ENCODE assay signal across 8 mouse cellular contexts in genomic region chr2:103073219-103073982, GRCm38 (mm10). TPM values are rescaled to one million over a fixed set of nuclear protein-coding genes. Genes with fewer than 3 reads are reported as not detected.
DNase-seq lines count a peak whose midpoint lies in the region; ATAC-seq lines count a peak whose summit lies in the region.

Gene Pdhx, minus strand, starts transcription at chr2:103073513.
Gene Apip, plus strand, starts transcription at chr2:103073675.

- peak within 1 kb of the TSS; percentile 92 for H3K27ac ChIP-seq in hindbrain, embryonic 16.5 days (ENCODE audit: low read depth, low read length)
- peak within 1 kb of the TSS; percentile 57 for H3K27ac ChIP-seq in macrophage

- H3K4me3 ChIP-seq in hindbrain, embryonic 16.5 days (ENCODE audit: low read length), result peak within 1 kb of the TSS; percentile 87
- H3K4me3 ChIP-seq in macrophage (ENCODE audit: inconsistent target), result peak within 1 kb of the TSS; percentile 98

- peak within 1 kb of the TSS; percentile 74 for H3K4me2 ChIP-seq in hindbrain, embryonic 16.5 days (ENCODE audit: low read length)

- peak; percentile 94 for DNase-seq in WW6 (ENCODE audit: low read depth, low spot score)
- peak; percentile 99 to 100 for DNase-seq in cerebellum, postnatal 4 days (ENCODE audit: low spot score in 2 of 2)
- peak; percentile 100 for DNase-seq in gastrocnemius, adult 18-20 months (ENCODE audit: low spot score)
- peak; percentile 100 for DNase-seq in left cerebral cortex, adult 18-20 months (ENCODE audit: low spot score in 2 of 2)
- DNase-seq in right cerebral cortex, adult 18-20 months, result peak; percentile 100
- peak; percentile 99 for DNase-seq in urinary bladder, postnatal 10 days (ENCODE audit: low spot score)

- peak; percentile 100 for ATAC-seq in hindbrain, embryonic 16.5 days

- peak within 1 kb of the TSS; percentile 87 for H3K9ac ChIP-seq in hindbrain, embryonic 16.5 days (ENCODE audit: low read depth, low read length)

- H3K9me3 ChIP-seq in hindbrain, embryonic 16.5 days (ENCODE audit: control insufficient read depth, low read length), result no peaks in the 10 kb centered on the region

- H3K79me2 ChIP-seq in macrophage (ENCODE audit: inconsistent target), result peaks cover 82% of the 10 kb centered on the region

- H3K27me3 ChIP-seq in hindbrain, embryonic 16.5 days (replicated peaks; ENCODE audit: control insufficient read depth, insufficient read depth, low read length), result no peaks in the 10 kb centered on the region

- under 1% methylated on average over 54 of the region's 55 CpGs for WGBS in hindbrain, embryonic 16.5 days
- under 1% methylated on average over 53 of the region's 55 CpGs for WGBS in macrophage (ENCODE audit: missing documents)

- H3K36me3 ChIP-seq in hindbrain, embryonic 16.5 days (ENCODE audit: control insufficient read depth, insufficient read depth, low read length), result no peaks in the 10 kb centered on the region
- no peaks in the 10 kb centered on the region for H3K36me3 ChIP-seq in macrophage (ENCODE audit: inconsistent target)

- peaks cover 20% of the 10 kb centered on the region for H3K4me1 ChIP-seq in hindbrain, embryonic 16.5 days (ENCODE audit: control insufficient read depth, insufficient read depth, low read depth, low read length)

RNA-seq across cellular contexts. Expression of gene Pdhx, which starts in this region (rescaled TPM):
- total RNA-seq in gastrocnemius, adult 18-20 months (2021), result 10 to 100 TPM; 86.1 to 89.6 TPM
- 73.7 and 78.3 TPM in 2 replicates for polyA plus RNA-seq in hindbrain, embryonic 16.5 days (2015; fragmentation: Nextera tagmentation; extraction: Ambion mirVana)
- 10 to 100 TPM; 52.9 to 54.1 TPM for total RNA-seq in left cerebral cortex, adult 18-20 months (2021)
- total RNA-seq in macrophage (2018; cell fraction: chromatin; rRNA removed), result 10 to 100 TPM in 25 of 26 experiments, 1 to 10 TPM in 1; 8.3 to 34.9 (median 25.5) TPM
- 10 to 100 TPM in 25 of 26 experiments, 1 to 10 TPM in 1; 9.2 to 16.9 (median 13.1) TPM for total RNA-seq in macrophage (2018; cell fraction: cytosol; rRNA removed)
- total RNA-seq in macrophage (2018; cell fraction: nucleus; rRNA removed), result 10 to 100 TPM in 25 of 26 experiments, 1 to 10 TPM in 1; 9.0 to 32.3 (median 20.0) TPM
- 11.4 to 17.7 TPM (median 17.0 TPM) in 3 replicates for polyA plus RNA-seq in macrophage (2018)

RNA-seq across cellular contexts. Expression of gene Apip, which starts in this region (rescaled TPM):
- total RNA-seq in gastrocnemius, adult 18-20 months (2021), result 10 to 100 TPM; 45.3 to 48.4 TPM
- polyA plus RNA-seq in hindbrain, embryonic 16.5 days (2015; fragmentation: Nextera tagmentation; extraction: Ambion mirVana), result 49.2 and 54.8 TPM in 2 replicates
- total RNA-seq in left cerebral cortex, adult 18-20 months (2021), result 10 to 100 TPM; 19.1 to 19.5 TPM
- 10 to 100 TPM in 10 of 26 experiments, 1 to 10 TPM in 16; 3.3 to 15.4 (median 8.9) TPM for total RNA-seq in macrophage (2018; cell fraction: chromatin; rRNA removed)
- 10 to 100 TPM; 22.6 to 40.3 (median 32.7) TPM for total RNA-seq in macrophage (2018; cell fraction: cytosol; rRNA removed)
- 10 to 100 TPM in 21 of 26 experiments, 1 to 10 TPM in 5; 7.6 to 21.4 (median 13.2) TPM for total RNA-seq in macrophage (2018; cell fraction: nucleus; rRNA removed)
- polyA plus RNA-seq in macrophage (2018), result 32.0 to 47.5 TPM (median 35.1 TPM) in 3 replicates

Comparison
In these comparisons a context has a peak if more than half of its experiments do, and no peak if none do; other contexts are left out.
1. Peak in every context shown above with its lines: DNase-seq, ATAC-seq, H3K4me3 ChIP-seq and H3K27ac ChIP-seq.